24 mouse cellular contexts compared by ENCODE assay signal in the genomic region with DNA sequence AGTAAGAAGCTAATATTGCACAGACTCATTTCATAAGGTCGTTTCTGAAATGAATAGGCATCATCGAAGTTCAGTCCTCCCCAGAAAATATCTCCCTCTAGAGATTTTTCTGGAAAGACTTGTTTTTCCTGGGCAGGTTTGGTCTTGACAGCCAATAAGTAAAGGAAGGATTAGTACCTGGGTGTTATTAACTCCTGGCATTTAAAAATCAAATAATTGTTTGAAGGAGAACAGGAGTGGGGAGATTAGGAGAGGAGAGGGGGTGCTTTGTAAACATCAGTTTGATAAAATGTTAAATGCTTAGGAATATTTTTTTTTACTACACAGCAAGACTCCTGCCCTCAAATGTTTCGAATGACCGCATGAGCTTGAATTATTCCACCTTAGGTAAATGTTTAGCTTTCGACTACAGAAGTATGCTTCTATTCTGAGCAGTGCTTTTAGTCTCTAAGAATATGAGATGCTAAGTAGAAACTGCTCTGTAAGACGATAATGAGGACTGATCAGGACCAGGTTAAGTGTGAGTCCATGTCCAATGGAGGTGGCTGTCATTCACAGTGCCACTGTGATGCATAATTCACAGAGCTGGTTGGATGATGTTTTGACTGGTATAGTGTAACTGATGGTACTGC. TPM values are rescaled to one million over a fixed set of nuclear protein-coding genes. Genes with fewer than 3 reads are reported as not detected.
DNase-seq lines count a peak whose midpoint lies in the region; ATAC-seq lines count a peak whose summit lies in the region.
"Had no signal": no experiment of that assay in that cellular context is flagged by ENCODE, and none has a peak within 500 bp of the region (broad histone marks: within the 10 kb centered on the region; RNA-seq: fewer than 3 reads in every experiment).

No protein-coding gene starts in this region.

- no peaks in the 10 kb centered on the region for H3K36me3 ChIP-seq in intestine, embryonic 14.5 days (ENCODE audit: control insufficient read depth, insufficient read depth, low read length)
- no peaks in the 10 kb centered on the region for H3K36me3 ChIP-seq in intestine, embryonic 16.5 days (ENCODE audit: control insufficient read depth, insufficient read depth, low read length)
- H3K36me3 ChIP-seq in midbrain, embryonic 12.5 days, result no peaks in the 10 kb centered on the region
- H3K36me3 ChIP-seq in midbrain, embryonic 11.5 days (ENCODE audit: control insufficient read depth, insufficient read depth, low read length), result no peaks in the 10 kb centered on the region
- H3K36me3 ChIP-seq in embryonic facial prominence, embryonic 15.5 days, result no peaks in the 10 kb centered on the region
- no peaks in the 10 kb centered on the region for H3K36me3 ChIP-seq in hindbrain, embryonic 15.5 days
- H3K36me3 ChIP-seq: forebrain, embryonic 10.5 days; heart, embryonic 10.5 days; limb, embryonic 13.5 days; liver, embryonic 13.5 days; neural tube, embryonic 12.5 days had no signal

- H3K27ac ChIP-seq in intestine, embryonic 14.5 days (ENCODE audit: low read depth), result peak overlapping the region; percentile 62; the same call in 1 of the 2 replicates
- no peak overlapping the region for H3K27ac ChIP-seq in intestine, embryonic 16.5 days (ENCODE audit: low read length)
- peak overlapping the region; percentile 16; the same call in 1 of the 2 replicates for H3K27ac ChIP-seq in midbrain, embryonic 12.5 days (replicated peaks)
- no peak overlapping the region for H3K27ac ChIP-seq in midbrain, embryonic 11.5 days (ENCODE audit: low read depth, low read length)
- H3K27ac ChIP-seq in embryonic facial prominence, embryonic 15.5 days (replicated peaks), result peak overlapping the region; percentile 65; the same call in 1 of the 2 replicates
- 0 out of 2 replicates have a peak overlapping the region, but pooled peaks have one; percentile 16 for H3K27ac ChIP-seq in hindbrain, embryonic 15.5 days (replicated peaks)
- H3K27ac ChIP-seq: forebrain, embryonic 10.5 days; limb, embryonic 13.5 days; liver, embryonic 13.5 days had no signal

- no peak overlapping the region for H3K4me2 ChIP-seq in intestine, embryonic 14.5 days (ENCODE audit: low read length)
- H3K4me2 ChIP-seq in intestine, embryonic 16.5 days (ENCODE audit: low read depth, low read length), result no peak overlapping the region
- no peak overlapping the region for H3K4me2 ChIP-seq in midbrain, embryonic 12.5 days (replicated peaks)
- H3K4me2 ChIP-seq in midbrain, embryonic 11.5 days, result no peak overlapping the region
- H3K4me2 ChIP-seq in embryonic facial prominence, embryonic 15.5 days (replicated peaks), result no peak overlapping the region
- no peak overlapping the region for H3K4me2 ChIP-seq in hindbrain, embryonic 15.5 days
- H3K4me2 ChIP-seq: limb, embryonic 13.5 days; liver, embryonic 13.5 days; neural tube, embryonic 12.5 days had no signal

- H3K27me3 ChIP-seq in intestine, embryonic 14.5 days (replicated peaks; ENCODE audit: control insufficient read depth, insufficient read depth, low read length), result no peaks in the 10 kb centered on the region
- no peaks in the 10 kb centered on the region for H3K27me3 ChIP-seq in intestine, embryonic 16.5 days (replicated peaks; ENCODE audit: control insufficient read depth, insufficient read depth, low read length)
- H3K27me3 ChIP-seq in midbrain, embryonic 12.5 days, result no peaks in the 10 kb centered on the region
- no peaks in the 10 kb centered on the region for H3K27me3 ChIP-seq in midbrain, embryonic 11.5 days (ENCODE audit: control insufficient read depth, insufficient read depth, low read length)
- H3K27me3 ChIP-seq in embryonic facial prominence, embryonic 15.5 days, result no peaks in the 10 kb centered on the region
- no peaks in the 10 kb centered on the region for H3K27me3 ChIP-seq in hindbrain, embryonic 15.5 days
- H3K27me3 ChIP-seq: limb, embryonic 13.5 days; liver, embryonic 13.5 days; neural tube, embryonic 12.5 days had no signal

- H3K9ac ChIP-seq in intestine, embryonic 14.5 days (ENCODE audit: low read length), result no peak overlapping the region
- no peak overlapping the region for H3K9ac ChIP-seq in intestine, embryonic 16.5 days (ENCODE audit: low read depth, low read length)
- no peak overlapping the region for H3K9ac ChIP-seq in midbrain, embryonic 12.5 days (replicated peaks)
- no peak overlapping the region for H3K9ac ChIP-seq in midbrain, embryonic 11.5 days (ENCODE audit: low read length)
- H3K9ac ChIP-seq in embryonic facial prominence, embryonic 15.5 days, result no peak overlapping the region
- H3K9ac ChIP-seq in hindbrain, embryonic 15.5 days, result no peak overlapping the region
- H3K9ac ChIP-seq: limb, embryonic 13.5 days; liver, embryonic 13.5 days; neural tube, embryonic 12.5 days had no signal

- H3K4me3 ChIP-seq in intestine, embryonic 14.5 days (ENCODE audit: low read depth, low read length), result no peak overlapping the region
- no peak overlapping the region for H3K4me3 ChIP-seq in intestine, embryonic 16.5 days (ENCODE audit: low read length)
- no peak overlapping the region for H3K4me3 ChIP-seq in midbrain, embryonic 12.5 days
- no peak overlapping the region for H3K4me3 ChIP-seq in midbrain, embryonic 11.5 days (ENCODE audit: low read depth, low read length)
- H3K4me3 ChIP-seq in embryonic facial prominence, embryonic 15.5 days (replicated peaks), result no peak overlapping the region
- no peak overlapping the region for H3K4me3 ChIP-seq in hindbrain, embryonic 15.5 days
- H3K4me3 ChIP-seq: forebrain, embryonic 10.5 days; heart, embryonic 10.5 days; limb, embryonic 13.5 days; liver, embryonic 13.5 days; megakaryocyte, embryonic 14.5 days; neural tube, embryonic 12.5 days had no signal

- ATAC-seq in intestine, embryonic 14.5 days (replicated peaks; ENCODE audit: low FRiP score, low TSS enrichment, low read depth), result no peak
- no peak for ATAC-seq in intestine, embryonic 16.5 days
- no peak for ATAC-seq in midbrain, embryonic 12.5 days (ENCODE audit: low FRiP score, low read depth)
- ATAC-seq in midbrain, embryonic 11.5 days (ENCODE audit: low FRiP score), result no peak
- no peak for ATAC-seq in embryonic facial prominence, embryonic 15.5 days (ENCODE audit: insufficient number of reproducible peaks, low FRiP score, low TSS enrichment, low read depth)
- no peak for ATAC-seq in hindbrain, embryonic 15.5 days (ENCODE audit: low FRiP score, low read depth)
- ATAC-seq in inflammation-experienced regulatory T-cells, adult 6 months, result no peak
- ATAC-seq: forebrain, embryonic 16.5 days had no signal

- H3K9me3 ChIP-seq in intestine, embryonic 14.5 days (ENCODE audit: control insufficient read depth, low read length), result no peaks in the 10 kb centered on the region
- no peaks in the 10 kb centered on the region for H3K9me3 ChIP-seq in intestine, embryonic 16.5 days (ENCODE audit: control insufficient read depth, low read length)
- H3K9me3 ChIP-seq in midbrain, embryonic 12.5 days, result no peaks in the 10 kb centered on the region
- no peaks in the 10 kb centered on the region for H3K9me3 ChIP-seq in midbrain, embryonic 11.5 days (ENCODE audit: control insufficient read depth, low read length)
- no peaks in the 10 kb centered on the region for H3K9me3 ChIP-seq in embryonic facial prominence, embryonic 15.5 days (replicated peaks)
- H3K9me3 ChIP-seq in hindbrain, embryonic 15.5 days, result no peaks in the 10 kb centered on the region
- H3K9me3 ChIP-seq: forebrain, embryonic 10.5 days; heart, embryonic 10.5 days; limb, embryonic 13.5 days; liver, embryonic 13.5 days; megakaryocyte, embryonic 14.5 days; neural tube, embryonic 12.5 days had no signal

- WGBS in intestine, embryonic 14.5 days, result 35% methylated on average over 6 of the region's 6 CpGs
- 37% methylated on average over 6 of the region's 6 CpGs for WGBS in intestine, embryonic 16.5 days
- 73% methylated on average over 6 of the region's 6 CpGs for WGBS in midbrain, embryonic 12.5 days
- WGBS in midbrain, embryonic 11.5 days, result 86% methylated on average over 6 of the region's 6 CpGs
- 54% methylated on average over 6 of the region's 6 CpGs for WGBS in embryonic facial prominence, embryonic 15.5 days
- WGBS in hindbrain, embryonic 15.5 days, result 75% methylated on average over 6 of the region's 6 CpGs

- peaks cover 46% of the 10 kb centered on the region for H3K4me1 ChIP-seq in intestine, embryonic 14.5 days (replicated peaks; ENCODE audit: control insufficient read depth, insufficient read depth, low read length)
- peaks cover 38% of the 10 kb centered on the region for H3K4me1 ChIP-seq in intestine, embryonic 16.5 days (ENCODE audit: control insufficient read depth, insufficient read depth, low read length)
- H3K4me1 ChIP-seq in midbrain, embryonic 12.5 days, result peaks cover 57% of the 10 kb centered on the region
- peaks cover 25% of the 10 kb centered on the region for H3K4me1 ChIP-seq in midbrain, embryonic 11.5 days (ENCODE audit: control insufficient read depth, insufficient read depth, low read length)
- H3K4me1 ChIP-seq in embryonic facial prominence, embryonic 15.5 days, result peaks cover 4% of the 10 kb centered on the region
- peaks cover 33% of the 10 kb centered on the region for H3K4me1 ChIP-seq in hindbrain, embryonic 15.5 days (replicated peaks)

- no peak for DNase-seq in intestine, embryonic 14.5 days (ENCODE audit: low spot score)
- no peak for DNase-seq in midbrain, embryonic 11.5 days (ENCODE audit: low spot score, missing footprints)
- DNase-seq in right cerebral cortex, adult 18-20 months, result no peak
- DNase-seq: adrenal gland, postnatal 25 days; cerebellum, adult 8-10 months; embryo, embryonic 11 days; gastrocnemius, postnatal 10 days; kidney, adult 2 months; kidney, postnatal 10 days; layer of hippocampus, postnatal 36 days; liver, embryonic 13.5 days; lung, adult 2 months had no signal

RNA-seq across cellular contexts. Expression of a gene that starts 16.0 kb away (rescaled TPM):
- polyA plus RNA-seq in intestine, embryonic 14.5 days (2014; fragmentation: Nextera tagmentation; extraction: Ambion mirVana), result 2.1 and 2.3 TPM in 2 replicates
- polyA plus RNA-seq in intestine, embryonic 16.5 days (2015; fragmentation: Nextera tagmentation; extraction: Ambion mirVana), result 0.43 and 1.0 TPM in 2 replicates
- 6.5 and 7.0 TPM in 2 replicates for polyA plus RNA-seq in midbrain, embryonic 12.5 days (2016; fragmentation: Nextera tagmentation; extraction: Ambion mirVana)
- polyA plus RNA-seq in midbrain, embryonic 11.5 days (2014; fragmentation: Nextera tagmentation; extraction: Ambion mirVana), result 5.8 and 6.6 TPM in 2 replicates
- polyA plus RNA-seq in embryonic facial prominence, embryonic 15.5 days (2015; fragmentation: Nextera tagmentation; extraction: Ambion mirVana), result 2.3 TPM in 2 replicates
- 8.1 and 8.9 TPM in 2 replicates for polyA plus RNA-seq in hindbrain, embryonic 15.5 days (2015; fragmentation: Nextera tagmentation; extraction: Ambion mirVana)
- polyA plus RNA-seq in inflammation-experienced regulatory T-cells, adult 6 months (2017; shearing (Covaris generic)), result not detected
- polyA plus RNA-seq: testis, adult 2 months had no signal

RNA-seq across cellular contexts. Expression of a gene that starts 16.8 kb away (rescaled TPM):
- polyA plus RNA-seq in intestine, embryonic 14.5 days (2014; fragmentation: Nextera tagmentation; extraction: Ambion mirVana), result 2.9 and 3.5 TPM in 2 replicates
- 1.3 and 1.6 TPM in 2 replicates for polyA plus RNA-seq in intestine, embryonic 16.5 days (2015; fragmentation: Nextera tagmentation; extraction: Ambion mirVana)
- polyA plus RNA-seq in midbrain, embryonic 12.5 days (2016; fragmentation: Nextera tagmentation; extraction: Ambion mirVana), result 12.3 and 14.3 TPM in 2 replicates
- polyA plus RNA-seq in midbrain, embryonic 11.5 days (2014; fragmentation: Nextera tagmentation; extraction: Ambion mirVana), result 11.3 and 11.8 TPM in 2 replicates
- 1.7 and 2.0 TPM in 2 replicates for polyA plus RNA-seq in embryonic facial prominence, embryonic 15.5 days (2015; fragmentation: Nextera tagmentation; extraction: Ambion mirVana)
- 15.7 and 17.0 TPM in 2 replicates for polyA plus RNA-seq in hindbrain, embryonic 15.5 days (2015; fragmentation: Nextera tagmentation; extraction: Ambion mirVana)
- polyA plus RNA-seq in inflammation-experienced regulatory T-cells, adult 6 months (2017; shearing (Covaris generic)), result under 1 TPM in 2 of 3 experiments, not detected in 1; 0.18 to 0.20 TPM

Comparison
In these comparisons a context has a peak if more than half of its experiments do, and no peak if none do; other contexts are left out.
1. H3K27ac ChIP-seq: peak in intestine, embryonic 14.5 days (single experiment), midbrain, embryonic 12.5 days (single experiment), embryonic facial prominence, embryonic 15.5 days (single experiment) and hindbrain, embryonic 15.5 days (single experiment); none in intestine, embryonic 16.5 days (single experiment) and midbrain, embryonic 11.5 days (single experiment).